Mouse (Mus musculus): ENCODE results near the gene Polr2c. TPM values are rescaled to one million over a fixed set of nuclear protein-coding genes. Genes with fewer than 3 reads are reported as not detected.

Gene Polr2c
- polyA plus RNA-seq, 1 experiment: 154 TPM

GRCm38 (mm10) chr8:94817933-94818332 lies 39.3 kb upstream of the Polr2c start:
- TF ChIP-seq CTCF (IDR thresholded peaks at IDR 0.05; ENCODE audit: borderline replicate concordance, insufficient read depth, low read depth, low read length) (no peak), POLR2A (IDR thresholded peaks at IDR 0.05; ENCODE audit: borderline replicate concordance, insufficient read depth, low read length) (no peak)
- Histone ChIP-seq H3K4me1 (ENCODE audit: control insufficient read depth, insufficient read depth, low read length) (no peaks in the 10 kb centered on the region; the same call in 1 of the 2 replicates), H3K27me3 (ENCODE audit: control insufficient read depth, insufficient read depth, low read length) (no peaks in the 10 kb centered on the region), H3K4me3 (replicated peaks; ENCODE audit: insufficient read depth, low read depth, low read length) (no peak overlapping the region), H3K27ac (ENCODE audit: insufficient read depth, low read length) (no peak overlapping the region)
- no peak for DNase-seq
- WGBS: 90% methylated on average over 11 of the region's 11 CpGs

GRCm38 (mm10) chr8:94819671-94820179 lies 37.5 kb upstream of the Polr2c start:
- 40% methylated on average over 6 of the region's 6 CpGs for WGBS
- H3K27me3 ChIP-seq (ENCODE audit: control insufficient read depth, insufficient read depth, low read length): no peaks in the 10 kb centered on the region
- no peak for DNase-seq
- no peak overlapping the region for H3K27ac ChIP-seq (ENCODE audit: insufficient read depth, low read length)
- no peaks in the 10 kb centered on the region; the same call in 1 of the 2 replicates for H3K4me1 ChIP-seq (ENCODE audit: control insufficient read depth, insufficient read depth, low read length)
- no peak overlapping the region for H3K4me3 ChIP-seq (replicated peaks; ENCODE audit: insufficient read depth, low read depth, low read length)
- TF ChIP-seq CTCF (IDR thresholded peaks at IDR 0.05; ENCODE audit: borderline replicate concordance, insufficient read depth, low read depth, low read length) (no peak), POLR2A (IDR thresholded peaks at IDR 0.05; ENCODE audit: borderline replicate concordance, insufficient read depth, low read length) (no peak)

- no peak for DNase-seq
- no peaks in the 10 kb centered on the region for H3K27me3 ChIP-seq (ENCODE audit: control insufficient read depth, insufficient read depth, low read length)
- H3K4me3 ChIP-seq (replicated peaks; ENCODE audit: insufficient read depth, low read depth, low read length): no peak overlapping the region
- H3K27ac ChIP-seq (ENCODE audit: insufficient read depth, low read length): no peak overlapping the region
- 79% methylated on average over 7 of the region's 7 CpGs for WGBS
- TF ChIP-seq CTCF (IDR thresholded peaks at IDR 0.05; ENCODE audit: borderline replicate concordance, insufficient read depth, low read depth, low read length): no peak
- TF ChIP-seq POLR2A (IDR thresholded peaks at IDR 0.05; ENCODE audit: borderline replicate concordance, insufficient read depth, low read length): no peak
- no peaks in the 10 kb centered on the region; the same call in 1 of the 2 replicates for H3K4me1 ChIP-seq (ENCODE audit: control insufficient read depth, insufficient read depth, low read length)
Measured at GRCm38 (mm10) chr8:94820553-94820952, 36.7 kb upstream of the Polr2c start.

GRCm38 (mm10) chr8:94821381-94821780 lies 35.9 kb upstream of the Polr2c start:
- no peak for DNase-seq
- 83% methylated on average over 2 of the region's 2 CpGs for WGBS
- Histone ChIP-seq H3K4me1 (ENCODE audit: control insufficient read depth, insufficient read depth, low read length) (no peaks in the 10 kb centered on the region; the same call in 1 of the 2 replicates), H3K27ac (ENCODE audit: insufficient read depth, low read length) (no peak overlapping the region), H3K4me3 (replicated peaks; ENCODE audit: insufficient read depth, low read depth, low read length) (no peak overlapping the region), H3K27me3 (ENCODE audit: control insufficient read depth, insufficient read depth, low read length) (no peaks in the 10 kb centered on the region)
- TF ChIP-seq POLR2A (IDR thresholded peaks at IDR 0.05; ENCODE audit: borderline replicate concordance, insufficient read depth, low read length) (no peak), CTCF (IDR thresholded peaks at IDR 0.05; ENCODE audit: borderline replicate concordance, insufficient read depth, low read depth, low read length) (no peak)

GRCm38 (mm10) chr8:94822637-94823560 lies 34.4 kb upstream of the Polr2c start:
- H3K4me1 ChIP-seq (ENCODE audit: control insufficient read depth, insufficient read depth, low read length): no peaks in the 10 kb centered on the region; the same call in 1 of the 2 replicates
- H3K27ac ChIP-seq (ENCODE audit: insufficient read depth, low read length): no peak overlapping the region
- DNase-seq: peak in 1 of 2 experiments; percentile 51
- H3K4me3 ChIP-seq (replicated peaks; ENCODE audit: insufficient read depth, low read depth, low read length): no peak overlapping the region
- TF ChIP-seq CTCF (IDR thresholded peaks at IDR 0.05; ENCODE audit: borderline replicate concordance, insufficient read depth, low read depth, low read length) (peak; percentile 65), POLR2A (IDR thresholded peaks at IDR 0.05; ENCODE audit: borderline replicate concordance, insufficient read depth, low read length) (no peak)
- no peaks in the 10 kb centered on the region for H3K27me3 ChIP-seq (ENCODE audit: control insufficient read depth, insufficient read depth, low read length)
- WGBS: 83% methylated on average over 23 of the region's 23 CpGs

- no peak overlapping the region for H3K27ac ChIP-seq (ENCODE audit: insufficient read depth, low read length)
- 81% methylated on average over 6 of the region's 6 CpGs for WGBS
- no peaks in the 10 kb centered on the region for H3K27me3 ChIP-seq (ENCODE audit: control insufficient read depth, insufficient read depth, low read length)
- H3K4me1 ChIP-seq (ENCODE audit: control insufficient read depth, insufficient read depth, low read length): no peaks in the 10 kb centered on the region; the same call in 1 of the 2 replicates
- no peak overlapping the region for H3K4me3 ChIP-seq (replicated peaks; ENCODE audit: insufficient read depth, low read depth, low read length)
- DNase-seq: no peak
- TF ChIP-seq POLR2A (IDR thresholded peaks at IDR 0.05; ENCODE audit: borderline replicate concordance, insufficient read depth, low read length): no peak
- no peak for TF ChIP-seq CTCF (IDR thresholded peaks at IDR 0.05; ENCODE audit: borderline replicate concordance, insufficient read depth, low read depth, low read length)
Measured at GRCm38 (mm10) chr8:94825170-94825569, 32.1 kb upstream of the Polr2c start.

GRCm38 (mm10) chr8:94826210-94826609 lies 31.0 kb upstream of the Polr2c start:
- WGBS: 97% methylated on average over 5 of the region's 5 CpGs
- DNase-seq: no peak
- Histone ChIP-seq H3K27me3 (ENCODE audit: control insufficient read depth, insufficient read depth, low read length) (no peaks in the 10 kb centered on the region), H3K4me3 (replicated peaks; ENCODE audit: insufficient read depth, low read depth, low read length) (no peak overlapping the region), H3K4me1 (ENCODE audit: control insufficient read depth, insufficient read depth, low read length) (no peaks in the 10 kb centered on the region; the same call in 1 of the 2 replicates), H3K27ac (ENCODE audit: insufficient read depth, low read length) (no peak overlapping the region)
- TF ChIP-seq CTCF (IDR thresholded peaks at IDR 0.05; ENCODE audit: borderline replicate concordance, insufficient read depth, low read depth, low read length) (no peak), POLR2A (IDR thresholded peaks at IDR 0.05; ENCODE audit: borderline replicate concordance, insufficient read depth, low read length) (no peak)
